18 mouse cellular contexts compared by ENCODE assay signal in genomic region chr17:55206585-55206984, GRCm38 (mm10).
A peak's percentile ranks its signal among the peaks of the same experiment; 100 is the strongest.
DNase-seq lines count a peak whose midpoint lies in the region; ATAC-seq and TF ChIP-seq lines count a peak whose summit lies in the region.
"Had no signal": no experiment of that assay in that cellular context is flagged by ENCODE, and none has a peak within 500 bp of the region (broad histone marks: within the 10 kb centered on the region; RNA-seq: fewer than 3 reads in every experiment).

No protein-coding gene starts in this region.

- TF ChIP-seq CTCF in intestine, postnatal 0 days (IDR thresholded peaks at IDR 0.05; ENCODE audit: low read depth) = no peak
- TF ChIP-seq CTCF in kidney, postnatal 0 days (IDR thresholded peaks at IDR 0.05; ENCODE audit: low read depth) = no peak

- no peaks in the 10 kb centered on the region for H3K9me3 ChIP-seq in intestine, embryonic 14.5 days (ENCODE audit: control insufficient read depth, low read length)
- no peaks in the 10 kb centered on the region for H3K9me3 ChIP-seq in intestine, postnatal 0 days (ENCODE audit: control insufficient read depth)
- H3K9me3 ChIP-seq in kidney, postnatal 0 days (replicated peaks; ENCODE audit: low read length) = no peaks in the 10 kb centered on the region
- H3K9me3 ChIP-seq in limb, embryonic 10.5 days (replicated peaks) = no peaks in the 10 kb centered on the region
- no peaks in the 10 kb centered on the region for H3K9me3 ChIP-seq in forebrain, embryonic 13.5 days (replicated peaks)
- H3K9me3 ChIP-seq: hindbrain, embryonic 10.5 days; hindbrain, embryonic 15.5 days had no signal

- no peaks in the 10 kb centered on the region for H3K36me3 ChIP-seq in intestine, embryonic 14.5 days (ENCODE audit: control insufficient read depth, insufficient read depth, low read length)
- no peaks in the 10 kb centered on the region for H3K36me3 ChIP-seq in intestine, postnatal 0 days (ENCODE audit: control insufficient read depth, insufficient read depth)
- H3K36me3 ChIP-seq in kidney, postnatal 0 days (ENCODE audit: insufficient read depth, low read length) = no peaks in the 10 kb centered on the region
- H3K36me3 ChIP-seq in limb, embryonic 10.5 days = no peaks in the 10 kb centered on the region
- H3K36me3 ChIP-seq in forebrain, embryonic 13.5 days (ENCODE audit: poor library complexity, severe bottlenecking) = no peaks in the 10 kb centered on the region
- H3K36me3 ChIP-seq: heart, embryonic 12.5 days; hindbrain, embryonic 10.5 days; hindbrain, embryonic 15.5 days had no signal

- WGBS in intestine, embryonic 14.5 days = 50% methylated on average over 1 of the region's 1 CpGs
- 72% methylated on average over 1 of the region's 1 CpGs for WGBS in intestine, postnatal 0 days
- 43% methylated on average over 1 of the region's 1 CpGs for WGBS in kidney, postnatal 0 days
- 58% methylated on average over 1 of the region's 1 CpGs for WGBS in limb, embryonic 10.5 days
- WGBS in forebrain, embryonic 13.5 days = 69% methylated on average over 1 of the region's 1 CpGs

- no peak overlapping the region for H3K4me3 ChIP-seq in intestine, embryonic 14.5 days (ENCODE audit: low read depth, low read length)
- H3K4me3 ChIP-seq in intestine, postnatal 0 days (ENCODE audit: low read depth, low read length) = no peak overlapping the region
- no peak overlapping the region for H3K4me3 ChIP-seq in kidney, postnatal 0 days (replicated peaks; ENCODE audit: low read depth, low read length)
- H3K4me3 ChIP-seq in limb, embryonic 10.5 days = no peak overlapping the region
- H3K4me3 ChIP-seq in forebrain, embryonic 13.5 days = no peak overlapping the region
- H3K4me3 ChIP-seq: gastrocnemius, adult 2 months; heart, embryonic 12.5 days; hindbrain, embryonic 10.5 days; hindbrain, embryonic 15.5 days had no signal

- H3K4me2 ChIP-seq in intestine, embryonic 14.5 days (ENCODE audit: low read length) = no peak overlapping the region
- no peak overlapping the region for H3K4me2 ChIP-seq in intestine, postnatal 0 days (replicated peaks; ENCODE audit: low read depth)
- H3K4me2 ChIP-seq in kidney, postnatal 0 days (ENCODE audit: low read length) = no peak overlapping the region
- H3K4me2 ChIP-seq in forebrain, embryonic 13.5 days = no peak overlapping the region
- H3K4me2 ChIP-seq: heart, embryonic 12.5 days; hindbrain, embryonic 15.5 days had no signal

- no peaks in the 10 kb centered on the region for H3K27me3 ChIP-seq in intestine, embryonic 14.5 days (replicated peaks; ENCODE audit: control insufficient read depth, insufficient read depth, low read length)
- no peaks in the 10 kb centered on the region for H3K27me3 ChIP-seq in intestine, postnatal 0 days (replicated peaks; ENCODE audit: control insufficient read depth, insufficient read depth, low read length)
- no peaks in the 10 kb centered on the region for H3K27me3 ChIP-seq in kidney, postnatal 0 days (ENCODE audit: insufficient read depth, low read length)
- no peaks in the 10 kb centered on the region for H3K27me3 ChIP-seq in limb, embryonic 10.5 days (ENCODE audit: low read depth, poor library complexity, severe bottlenecking)
- H3K27me3 ChIP-seq in forebrain, embryonic 13.5 days = no peaks in the 10 kb centered on the region
- H3K27me3 ChIP-seq: CH12.LX; heart, embryonic 12.5 days; hindbrain, embryonic 15.5 days had no signal

- DNase-seq in intestine, embryonic 14.5 days (ENCODE audit: low spot score) = no peak
- peak; percentile 12 for DNase-seq in kidney, postnatal 0 days (ENCODE audit: low spot score)
- DNase-seq in kidney, postnatal 4 days = no peak
- DNase-seq in limb, embryonic 10.5 days (ENCODE audit: low spot score) = no peak
- DNase-seq: adrenal gland, adult 8-10 months; adrenal gland, postnatal 36 days; cerebellum, adult 11-12 months; cerebellum, adult 9-10 months; cerebellum, postnatal 25 days; gastrocnemius, adult 2 months; gastrocnemius, postnatal 25 days had no signal

- H3K9ac ChIP-seq in intestine, embryonic 14.5 days (ENCODE audit: low read length) = no peak overlapping the region
- no peak overlapping the region for H3K9ac ChIP-seq in intestine, postnatal 0 days (ENCODE audit: low read depth, low read length)
- no peak overlapping the region for H3K9ac ChIP-seq in kidney, postnatal 0 days (ENCODE audit: low read depth, low read length)
- no peak overlapping the region for H3K9ac ChIP-seq in forebrain, embryonic 13.5 days
- H3K9ac ChIP-seq: heart, embryonic 12.5 days; hindbrain, embryonic 15.5 days had no signal

- H3K27ac ChIP-seq in intestine, embryonic 14.5 days (ENCODE audit: low read depth) = no peak overlapping the region
- H3K27ac ChIP-seq in intestine, postnatal 0 days (ENCODE audit: low read depth, low read length) = no peak overlapping the region
- H3K27ac ChIP-seq in kidney, postnatal 0 days = no peak overlapping the region
- H3K27ac ChIP-seq in limb, embryonic 10.5 days = peak overlapping the region; percentile 46; the same call in 1 of the 2 replicates
- H3K27ac ChIP-seq in forebrain, embryonic 13.5 days = no peak overlapping the region
- H3K27ac ChIP-seq: gastrocnemius, adult 2 months; hindbrain, embryonic 10.5 days; hindbrain, embryonic 15.5 days had no signal

- ATAC-seq in intestine, embryonic 14.5 days (replicated peaks; ENCODE audit: low FRiP score, low TSS enrichment, low read depth) = 0 out of 2 replicates have a peak, but pooled peaks have one; percentile 32
- ATAC-seq in intestine, postnatal 0 days = no peak
- ATAC-seq in kidney, postnatal 0 days (replicated peaks; ENCODE audit: low FRiP score, low read depth) = no peak; the same call in 1 of the 2 replicates
- no peak for ATAC-seq in forebrain, embryonic 13.5 days
- ATAC-seq: forebrain, embryonic 14.5 days had no signal

- H3K4me1 ChIP-seq in intestine, embryonic 14.5 days (replicated peaks; ENCODE audit: control insufficient read depth, insufficient read depth, low read length) = no peaks in the 10 kb centered on the region
- H3K4me1 ChIP-seq in intestine, postnatal 0 days (replicated peaks; ENCODE audit: control insufficient read depth, insufficient read depth, low read length) = no peaks in the 10 kb centered on the region
- H3K4me1 ChIP-seq in kidney, postnatal 0 days (replicated peaks; ENCODE audit: insufficient read depth, low read length) = no peaks in the 10 kb centered on the region
- H3K4me1 ChIP-seq in limb, embryonic 10.5 days = no peaks in the 10 kb centered on the region
- no peaks in the 10 kb centered on the region for H3K4me1 ChIP-seq in forebrain, embryonic 13.5 days
- H3K4me1 ChIP-seq: heart, embryonic 12.5 days; hindbrain, embryonic 10.5 days; hindbrain, embryonic 15.5 days had no signal
